Mouse (Mus musculus): ENCODE data around the gene Ehd4.
A peak's percentile ranks its signal among the peaks of the same experiment; 100 is the strongest.

The Ehd4 gene

DNA sequence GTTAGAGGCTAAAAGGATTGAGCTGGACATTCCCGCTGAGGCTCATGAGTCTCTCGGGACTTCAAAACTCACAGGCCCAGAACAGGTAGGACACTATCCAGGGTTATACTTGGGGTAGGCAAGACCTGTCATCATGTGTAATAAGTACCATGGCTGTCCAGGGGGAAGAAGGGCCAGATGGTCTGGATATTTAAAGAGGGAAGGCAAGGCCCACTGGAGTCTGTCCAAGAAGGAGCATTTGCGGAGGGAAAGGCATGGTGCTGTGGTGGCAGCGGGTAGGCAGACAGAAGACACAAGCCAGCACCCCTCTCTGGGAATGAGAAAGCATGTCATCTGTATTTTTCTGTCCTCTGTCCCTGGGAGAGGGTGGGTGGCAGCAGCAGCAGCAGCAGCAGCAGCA, 80.3 kb downstream of the Ehd4 start:
- no peak for DNase-seq (ENCODE audit: low spot score in 2 of 2)

DNA sequence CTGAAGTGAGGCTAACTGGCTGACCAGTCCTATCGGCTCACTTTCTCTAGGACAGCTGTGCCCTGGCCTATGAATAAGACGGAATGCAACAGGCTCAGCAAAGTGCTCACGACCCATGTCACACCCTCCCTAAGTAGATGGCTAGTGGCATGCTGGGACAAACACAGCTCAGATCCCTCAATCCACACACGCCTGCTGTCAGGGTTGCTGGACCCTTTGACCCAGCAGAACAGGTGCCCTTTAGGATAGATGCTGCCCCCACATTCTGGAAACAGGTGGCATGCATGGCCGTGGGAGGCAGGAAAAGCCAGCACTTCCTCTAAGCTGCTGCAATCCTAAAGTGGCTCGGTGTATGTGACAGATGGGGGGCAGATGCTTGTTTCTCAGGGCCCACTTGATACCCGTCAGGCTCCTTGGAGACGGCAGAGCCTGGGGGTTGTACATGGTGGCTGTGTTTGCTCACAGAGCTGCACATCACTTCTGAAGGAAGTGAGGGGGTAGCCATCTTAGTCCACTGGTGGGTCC, 84.9 kb downstream of the Ehd4 start:
- no peak for DNase-seq (ENCODE audit: low spot score in 2 of 2)

DNA sequence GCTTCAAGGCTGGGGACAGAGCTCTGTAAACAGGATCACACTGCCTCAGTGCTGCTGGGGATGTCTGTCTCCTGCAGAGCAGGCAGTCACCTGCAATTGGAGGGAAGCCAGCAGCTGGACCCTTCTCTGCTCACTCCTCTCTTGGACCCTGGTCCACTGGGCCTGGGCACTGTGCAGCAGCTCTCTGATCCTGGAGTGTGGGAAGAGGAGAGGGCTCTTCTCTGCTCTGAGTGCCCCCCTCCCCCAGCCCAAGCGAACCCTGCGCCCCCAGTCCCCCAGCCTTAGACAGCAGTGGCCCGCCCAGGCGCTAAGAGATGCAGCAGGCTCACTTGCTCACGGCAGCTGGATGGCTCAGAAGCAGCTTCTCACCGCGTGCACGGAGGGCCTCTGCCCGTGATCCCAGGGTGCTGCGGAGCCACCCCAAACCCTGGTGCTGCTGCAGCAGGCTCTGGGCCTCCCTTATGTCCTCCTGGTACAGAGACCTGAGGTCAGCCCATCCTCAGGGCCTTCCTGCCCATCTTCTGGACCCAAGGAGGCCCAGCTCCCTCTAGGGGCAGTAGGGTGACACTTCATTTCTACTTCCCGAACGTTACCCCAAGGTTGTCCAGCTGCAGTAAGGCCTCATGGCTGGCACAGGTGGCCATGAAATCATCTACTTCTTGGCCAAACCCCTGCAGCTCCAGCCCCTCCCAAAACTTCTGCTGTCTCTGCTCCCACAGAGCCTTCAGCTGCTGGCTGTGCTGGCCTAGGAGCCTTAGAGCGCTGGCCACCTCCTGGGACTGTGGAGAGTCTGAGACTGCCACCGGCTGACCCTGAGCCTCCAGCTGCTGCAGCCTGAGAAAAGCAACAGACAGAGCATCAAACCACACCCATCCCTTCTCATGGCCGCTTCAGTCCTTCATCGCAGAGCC, 85.6 kb downstream of the Ehd4 start:
- peak in 1 of 2 experiments; percentile 5 for DNase-seq (ENCODE audit: low spot score in 2 of 2)

DNA sequence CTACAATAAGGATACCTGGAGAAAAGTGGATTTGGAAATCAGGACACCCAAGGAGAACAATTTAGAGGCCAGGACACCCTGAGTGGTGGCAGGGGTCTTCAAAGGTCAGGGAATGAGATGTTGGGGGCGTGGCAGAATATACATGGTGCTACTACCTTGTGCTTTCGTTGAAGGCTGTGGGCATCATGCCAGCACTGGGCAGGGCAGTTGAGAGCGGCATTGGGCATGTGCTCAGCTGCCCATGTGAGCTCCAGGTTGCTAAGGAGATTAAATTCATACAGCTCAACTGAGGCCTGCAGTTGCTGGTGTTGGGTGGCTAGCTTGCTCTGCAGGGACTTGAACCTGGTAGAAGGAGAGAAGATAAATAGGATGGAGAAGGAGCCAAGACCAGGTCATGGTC, 88.2 kb downstream of the Ehd4 start:
- DNase-seq (ENCODE audit: low spot score in 2 of 2): no peak

DNA sequence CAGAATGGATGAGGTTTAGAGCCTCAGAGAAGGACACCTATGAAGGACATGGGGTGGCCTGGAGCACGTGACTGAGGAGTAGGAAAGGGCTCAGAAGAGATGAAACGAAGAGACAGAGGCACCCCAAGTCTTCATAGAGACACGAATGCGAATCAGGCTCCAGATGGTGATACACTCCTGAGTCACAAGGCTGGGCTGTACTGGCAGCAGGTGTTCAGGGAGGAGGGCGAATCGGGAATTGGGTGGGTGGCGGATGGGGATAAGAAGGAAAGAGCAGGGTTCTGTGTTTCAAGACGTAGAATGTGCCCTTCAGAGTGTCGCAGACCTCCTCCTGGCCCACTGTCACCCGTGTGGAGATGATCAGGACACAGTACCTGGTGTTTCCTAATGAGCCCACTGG, 89.2 kb downstream of the Ehd4 start:
- DNase-seq (ENCODE audit: low spot score in 2 of 2): no peak

DNA sequence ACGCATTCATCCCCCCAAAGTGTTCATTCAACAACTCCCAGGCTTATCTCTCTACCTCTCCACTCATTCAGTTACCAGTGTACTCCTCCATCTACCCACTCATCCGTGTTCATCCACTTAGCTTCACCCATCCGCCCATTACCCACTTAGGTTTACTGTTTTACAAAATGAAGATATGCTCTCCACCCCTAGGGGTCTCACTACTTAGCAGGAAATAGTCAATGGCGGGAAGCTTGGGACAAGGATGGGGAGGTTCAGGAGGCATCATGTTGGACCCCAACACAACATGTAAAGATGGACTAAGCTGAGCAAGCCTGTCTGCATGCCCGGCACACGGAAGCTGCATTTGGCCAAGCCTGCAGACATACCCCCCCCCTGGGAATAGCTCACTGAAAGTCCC, 89.8 kb downstream of the Ehd4 start:
- DNase-seq (ENCODE audit: low spot score in 2 of 2): no peak

DNA sequence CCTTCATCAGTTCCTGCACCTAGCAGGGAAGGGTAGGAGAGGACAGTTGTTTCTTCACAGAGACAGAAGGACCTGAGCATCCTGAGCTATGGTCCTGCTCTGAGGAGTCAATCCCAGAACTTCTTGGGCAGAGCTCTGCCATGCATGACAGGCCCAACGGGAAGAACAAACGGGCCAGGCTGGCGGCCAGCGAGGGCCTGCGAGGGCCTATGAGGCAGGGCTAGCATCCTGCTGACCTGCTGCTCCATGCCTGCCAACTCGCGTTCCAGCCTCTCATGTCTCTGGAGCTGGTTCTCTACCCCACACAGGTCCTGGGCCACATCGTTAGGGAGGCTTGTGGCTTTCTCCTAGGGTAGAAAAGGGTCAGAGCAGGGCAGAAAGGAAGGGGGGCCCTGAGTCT, 92.2 kb downstream of the Ehd4 start:
- DNase-seq (ENCODE audit: low spot score in 2 of 2): no peak

DNA sequence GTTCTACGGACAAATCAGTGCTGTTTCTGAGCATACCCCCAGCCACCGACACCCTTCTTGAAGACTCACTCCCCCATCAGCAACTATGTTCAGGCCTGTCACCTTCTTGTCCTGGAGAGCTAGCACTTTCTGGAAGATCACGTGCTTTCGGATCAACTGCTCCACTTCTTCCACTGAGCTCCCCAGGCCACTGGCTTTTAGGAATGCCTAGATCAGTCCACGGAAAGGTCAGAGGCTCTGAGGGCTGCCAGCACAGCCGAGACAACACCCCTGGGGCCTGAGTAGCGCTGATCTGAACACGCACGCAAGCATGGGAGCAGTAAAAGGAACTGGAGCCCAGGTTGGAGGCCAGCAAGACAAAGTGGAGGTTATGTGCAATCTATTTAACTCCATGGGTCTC, 93.8 kb downstream of the Ehd4 start:
- no peak for DNase-seq (ENCODE audit: low spot score in 2 of 2)

DNA sequence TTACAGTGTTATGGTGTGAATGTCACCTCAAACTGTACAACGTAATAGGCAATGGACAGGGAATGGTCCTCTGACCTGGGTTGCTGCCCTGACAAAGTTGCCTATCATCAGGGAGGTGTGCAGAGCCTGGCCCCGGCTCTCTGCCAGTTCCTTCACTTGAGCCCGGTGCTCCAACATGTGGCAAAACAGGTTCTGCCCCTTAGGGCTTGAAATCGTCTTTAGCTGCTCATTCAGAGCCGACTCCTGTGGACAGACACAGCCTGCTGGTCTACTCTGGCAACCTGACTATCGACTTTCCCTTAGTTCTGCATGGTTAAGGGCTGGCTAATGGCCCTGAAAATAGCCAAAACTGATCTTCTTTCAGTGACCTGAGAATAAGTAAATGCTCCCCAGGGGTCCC, 94.2 kb downstream of the Ehd4 start:
- no peak for DNase-seq (ENCODE audit: low spot score in 2 of 2)

DNA sequence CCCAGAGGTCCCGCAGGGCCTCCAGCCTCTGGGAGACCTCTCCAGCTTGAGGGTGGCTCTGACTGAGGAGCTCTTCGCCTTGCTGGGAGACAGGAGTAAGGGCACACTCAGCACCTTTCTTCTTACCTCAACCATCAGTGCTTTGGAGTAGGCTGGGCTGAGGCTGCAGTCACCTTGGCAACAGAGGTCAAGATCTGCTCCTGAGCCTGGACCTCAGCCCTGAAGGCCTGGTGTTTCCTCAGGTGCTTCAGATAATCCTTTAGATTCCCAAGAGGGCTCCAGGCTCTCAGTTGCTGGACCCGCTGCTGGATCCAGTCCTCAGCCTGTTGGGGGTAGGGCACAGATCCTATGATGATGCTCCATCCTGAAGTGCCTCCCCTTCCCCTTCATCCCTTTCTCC, 94.9 kb downstream of the Ehd4 start:
- DNase-seq (ENCODE audit: low spot score in 2 of 2): no peak

DNA sequence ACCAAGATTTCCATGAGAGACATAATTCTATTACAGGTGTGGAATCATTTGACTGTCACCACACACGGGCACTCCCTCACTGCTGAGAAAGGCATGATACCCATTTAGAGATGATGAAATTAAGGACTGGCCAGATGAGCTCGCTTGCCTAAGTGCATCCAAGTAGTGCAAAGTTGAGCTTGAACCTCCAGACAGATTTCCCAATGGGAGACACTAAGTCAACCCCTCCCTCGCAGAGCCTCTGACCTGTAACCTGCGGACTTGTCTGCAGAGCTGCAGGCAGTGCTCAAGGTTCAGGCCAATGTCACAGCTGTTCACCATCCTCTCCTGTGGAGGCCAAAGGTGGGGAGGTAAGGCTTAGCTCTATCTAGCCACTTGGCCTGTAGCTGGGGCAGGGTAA, 95.6 kb downstream of the Ehd4 start:
- no peak for DNase-seq (ENCODE audit: low spot score in 2 of 2)

DNA sequence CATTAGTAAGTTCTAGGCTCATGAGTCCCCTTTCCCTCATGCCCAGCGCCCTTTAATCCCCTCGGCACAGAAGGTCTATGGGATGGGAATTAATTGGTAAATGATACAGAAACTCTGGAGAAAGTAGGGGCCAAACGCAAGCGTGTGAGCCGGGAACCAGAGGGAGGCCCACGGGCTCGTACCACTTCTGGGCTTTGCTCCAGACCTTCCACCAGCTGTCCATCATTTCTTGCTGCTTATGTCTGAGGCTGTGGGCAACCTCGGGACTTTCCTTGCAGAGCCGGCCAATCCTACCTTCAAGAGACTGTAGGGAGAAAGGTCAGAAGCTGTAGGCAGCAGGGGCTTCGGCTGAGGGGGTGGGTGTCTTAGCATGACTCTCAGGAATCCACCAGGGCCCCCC, 98.5 kb downstream of the Ehd4 start:
- DNase-seq (ENCODE audit: low spot score in 2 of 2): no peak

DNA sequence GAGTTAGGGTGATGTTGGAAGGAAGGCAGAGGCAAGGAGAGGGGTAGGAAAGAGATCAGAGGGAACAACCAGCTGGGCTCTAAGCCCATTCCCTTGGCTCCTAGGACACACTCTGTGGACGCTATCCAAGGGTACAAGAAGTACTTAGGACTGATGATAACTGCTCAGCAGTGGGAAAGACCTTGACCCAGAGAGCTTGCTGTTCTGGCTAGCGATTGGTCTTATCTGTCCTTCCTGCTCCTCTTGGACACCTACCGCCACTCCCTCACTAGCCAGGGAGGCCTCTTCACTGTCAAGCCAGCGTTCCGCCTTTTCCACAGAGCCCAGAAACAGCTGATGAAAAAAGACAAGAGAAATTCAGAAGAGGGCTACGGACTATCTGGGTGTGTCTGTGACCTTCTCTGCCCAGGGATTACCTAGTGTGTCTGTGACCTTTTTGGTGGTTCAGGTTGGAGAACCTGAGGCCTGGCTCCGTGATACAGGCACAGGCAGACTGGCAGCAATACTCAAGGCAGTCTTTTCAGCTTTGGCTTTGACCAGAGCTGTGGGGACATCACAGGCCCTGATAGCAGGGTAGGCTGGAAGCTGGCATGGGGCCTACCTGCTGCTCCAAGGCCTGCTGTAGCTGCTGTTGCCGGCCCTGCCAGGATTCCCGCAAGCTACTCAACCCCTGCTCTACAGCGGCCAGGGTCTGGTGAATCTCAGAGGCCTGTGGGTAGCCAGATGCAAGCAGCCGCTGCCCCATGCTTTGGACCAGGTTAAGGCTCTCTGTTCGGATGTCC, 99.4 kb downstream of the Ehd4 start:
- no peak for DNase-seq (ENCODE audit: low spot score in 2 of 2)

DNA sequence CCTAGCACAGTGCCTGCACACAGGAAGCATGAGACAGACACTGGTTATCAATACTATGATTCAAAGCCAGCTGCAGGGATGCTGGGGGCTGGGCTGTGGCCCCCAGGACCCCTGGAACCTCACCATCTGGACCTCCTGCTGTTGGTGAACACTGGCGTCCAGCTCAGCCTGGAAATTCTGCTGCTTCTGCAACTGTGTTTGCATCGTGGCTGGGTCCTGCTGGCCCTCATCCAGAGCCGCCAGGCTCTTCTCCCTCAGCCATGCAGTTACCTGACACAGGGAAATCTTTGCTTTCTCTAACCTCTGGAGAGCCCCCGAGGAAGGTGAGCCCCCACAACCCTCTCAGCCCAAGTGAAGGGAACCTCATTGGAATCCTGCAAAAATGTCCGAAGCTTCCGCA, 103.0 kb downstream of the Ehd4 start:
- no peak for DNase-seq (ENCODE audit: low spot score in 2 of 2)

DNA sequence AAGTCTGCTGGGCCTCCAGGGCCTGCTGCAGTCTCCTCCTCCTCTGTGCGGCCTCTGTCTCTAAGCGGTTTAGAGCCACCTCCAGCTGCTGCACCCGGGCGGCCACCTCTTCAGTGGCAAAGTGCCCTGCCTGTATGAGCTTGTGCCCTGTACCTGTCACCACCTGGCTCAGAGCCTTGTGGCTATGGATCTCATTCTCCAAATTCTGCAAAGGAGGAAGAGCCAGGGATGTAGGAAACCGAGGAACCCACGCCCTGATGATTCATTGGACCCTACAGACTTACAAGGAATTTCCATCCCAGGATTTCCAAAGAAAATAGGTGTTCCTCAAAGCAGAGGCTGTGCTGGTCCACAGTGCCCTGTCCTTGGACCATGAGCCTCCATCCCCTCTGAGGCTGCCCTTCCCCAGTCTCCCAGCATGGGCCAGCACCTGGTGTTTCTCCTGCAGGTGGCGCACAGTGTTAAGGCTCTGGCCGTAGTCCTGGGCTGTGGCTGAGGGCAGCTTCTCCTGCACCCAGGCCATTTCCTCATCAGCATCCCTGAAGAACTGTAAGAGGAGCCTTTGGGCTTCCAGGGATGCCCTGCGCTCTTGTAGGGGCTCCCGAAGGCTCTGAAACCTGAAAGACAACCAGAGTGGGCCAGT, 104.7 kb downstream of the Ehd4 start:
- peak in 1 of 2 experiments; percentile 21 for DNase-seq (ENCODE audit: low spot score in 2 of 2)

DNA sequence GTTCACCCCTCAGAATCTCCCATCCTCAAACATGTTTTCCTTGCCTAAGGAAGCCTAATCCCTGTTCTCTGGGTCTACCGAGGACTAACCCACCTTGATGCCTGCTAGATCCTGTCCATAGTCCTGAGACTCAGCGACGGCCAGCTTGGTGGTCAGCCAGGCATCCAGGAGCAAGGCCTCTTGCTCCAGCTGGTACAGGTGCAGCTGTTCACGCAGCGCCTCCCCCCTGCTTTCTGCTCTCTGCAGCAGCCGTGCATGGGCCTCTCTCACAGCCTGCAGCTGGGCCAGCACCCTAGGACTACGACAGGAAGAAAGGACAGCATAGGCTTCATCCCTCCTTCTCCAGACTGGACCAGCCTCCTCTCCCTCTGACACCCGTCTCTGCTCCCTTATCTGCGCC, 106.2 kb downstream of the Ehd4 start:
- no peak for DNase-seq (ENCODE audit: low spot score in 2 of 2)

DNA sequence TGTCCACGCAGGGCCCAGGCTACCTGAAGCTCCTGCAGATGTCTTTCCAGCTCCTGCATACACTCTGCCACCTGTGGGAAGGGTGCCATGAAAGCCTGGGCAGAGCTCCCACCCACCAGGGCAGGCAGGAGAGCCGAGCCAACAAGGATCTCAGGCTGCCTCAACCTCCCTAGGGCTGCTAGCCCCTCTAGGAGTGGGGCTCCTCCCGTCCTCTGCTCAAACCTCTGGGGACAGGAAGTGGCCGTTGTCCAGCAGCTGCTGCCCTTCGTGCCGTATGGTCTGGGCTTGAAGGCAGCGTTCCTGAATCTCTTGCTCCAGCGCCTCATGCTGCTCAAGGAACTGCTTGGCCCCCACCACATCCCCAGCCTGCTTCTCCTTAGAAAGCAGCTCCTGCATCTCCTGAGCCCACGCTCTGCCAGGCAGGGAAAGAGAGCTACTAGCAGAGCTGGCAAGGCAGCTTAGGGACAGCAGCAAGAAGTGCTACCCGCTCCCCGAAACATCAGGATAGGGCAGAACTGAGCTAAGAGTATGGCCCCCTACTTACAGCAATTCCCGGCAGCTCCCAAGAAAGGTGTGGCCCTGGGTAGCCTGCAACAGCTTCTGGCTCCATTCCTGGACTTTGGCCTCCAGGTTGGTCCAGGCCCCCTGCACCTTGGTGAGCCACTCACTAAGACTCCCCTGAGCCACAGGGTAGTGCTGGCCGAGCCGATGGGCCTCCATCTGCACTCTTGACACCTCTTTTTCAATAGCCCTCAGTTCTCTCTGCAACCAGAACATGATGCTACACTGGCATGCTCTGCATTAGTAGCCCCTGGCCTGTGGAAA, 107.7 kb downstream of the Ehd4 start:
- no peak for DNase-seq (ENCODE audit: low spot score in 2 of 2)

DNA sequence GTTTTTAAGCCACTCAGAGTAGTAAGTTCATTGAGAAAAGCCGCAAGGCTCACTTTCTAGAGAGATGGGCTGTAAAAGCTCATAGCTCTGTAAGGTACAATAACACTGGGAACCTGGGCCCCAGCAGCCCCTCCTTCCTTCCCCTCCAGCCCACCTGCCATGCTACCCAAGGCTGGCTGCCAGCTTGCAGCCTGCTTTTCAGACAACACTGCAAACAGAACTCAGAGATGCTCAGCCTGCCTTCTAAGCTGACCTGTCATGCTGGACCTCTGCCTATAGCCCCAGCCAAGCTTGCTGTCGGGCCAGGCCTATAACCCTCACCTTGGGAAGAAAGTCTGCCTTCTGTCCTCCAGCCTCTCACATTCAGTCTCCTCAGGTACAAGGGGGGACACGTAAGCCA, 109.7 kb downstream of the Ehd4 start:
- no peak for DNase-seq (ENCODE audit: low spot score in 2 of 2)

DNA sequence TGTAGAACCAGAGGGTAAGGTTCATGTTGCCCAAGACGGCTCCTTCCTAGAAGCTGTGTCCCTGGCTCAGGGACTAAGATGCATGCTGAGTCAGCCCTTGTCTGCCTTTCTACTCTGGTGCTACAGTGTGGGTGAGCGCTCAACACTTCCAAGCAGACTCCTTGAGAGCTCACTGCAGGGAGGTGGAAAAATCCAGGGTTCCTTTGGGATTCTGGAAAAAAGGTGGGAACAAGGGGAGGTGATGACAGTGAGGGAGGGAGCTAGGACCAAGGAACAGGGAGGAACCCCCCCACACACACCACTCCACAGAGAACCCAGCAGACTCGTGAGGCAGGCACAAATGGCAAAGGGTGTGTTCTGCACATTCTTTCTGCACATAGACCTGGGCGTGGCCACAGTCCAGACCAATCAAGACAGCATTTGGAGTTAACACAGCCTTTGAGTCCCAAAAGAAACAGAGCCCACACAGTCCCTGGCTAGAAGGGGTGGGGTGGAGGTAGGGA, 110.3 kb downstream of the Ehd4 start:
- DNase-seq (ENCODE audit: low spot score in 2 of 2): no peak

DNA sequence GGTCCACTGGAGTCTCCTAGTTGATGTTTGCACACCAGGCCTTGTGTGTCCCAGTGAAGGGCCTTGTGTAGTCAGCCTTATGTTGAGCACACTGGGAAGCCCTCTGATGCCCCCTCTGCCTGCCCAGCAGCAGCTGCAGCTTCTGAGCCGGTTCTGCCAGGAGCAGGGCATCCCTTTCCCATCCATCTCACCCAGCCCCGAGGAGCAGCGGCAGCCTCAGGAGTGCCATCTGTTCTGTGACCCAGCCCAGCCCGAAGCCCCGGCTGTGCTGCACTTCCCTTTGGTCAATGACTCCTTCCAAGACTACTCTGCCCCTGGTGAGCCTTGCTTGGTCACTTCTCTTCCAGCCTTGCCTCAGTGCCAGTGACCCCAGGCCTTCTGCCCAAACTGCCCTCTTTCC, 113.4 kb downstream of the Ehd4 start:
- DNase-seq (ENCODE audit: low spot score in 2 of 2): no peak
